Mouse (Mus musculus) midbrain, embryonic 13.5 days (tissue): ENCODE data around the gene Nt5dc3. TPM values are rescaled to one million over a fixed set of nuclear protein-coding genes. Genes with fewer than 3 reads are reported as not detected.

Experiments
- ATAC-seq: fragments of 200-750 bp; cut with Nextera tagmentation; 2 replicates; pipeline ENCODE4 v1.8.0; 2017; ENCODE audit warnings: mild to moderate bottlenecking, moderate TSS enrichment, moderate library complexity
- H3K27ac ChIP-seq: fragments of 300-500 bp; sonication (generic); 2 replicates; pipeline ENCODE4 v1.5.1; 2015; ENCODE audit warnings: inconsistent platforms, mild to moderate bottlenecking, moderate library complexity
- H3K27me3 ChIP-seq: fragments of 300-500 bp; sonication (generic); 2 replicates; pipeline ENCODE4 v1.6.1; 2015; ENCODE audit warnings: mild to moderate bottlenecking, inconsistent platforms
- H3K36me3 ChIP-seq: fragments of 300-500 bp; sonication (generic); 2 replicates; pipeline ENCODE4 v1.6.1; 2015; ENCODE audit warnings: mild to moderate bottlenecking, inconsistent platforms
- H3K4me1 ChIP-seq: fragments of 300-500 bp; sonication (generic); replicated peaks from 2 replicates; pipeline ENCODE4 v1.6.1; 2015; ENCODE audit warnings: inconsistent platforms
- H3K4me2 ChIP-seq: fragments of 300-500 bp; sonication (generic); replicated peaks from 2 replicates; pipeline ENCODE4 v1.6.1; 2015; ENCODE audit warnings: moderate library complexity, mild to moderate bottlenecking, inconsistent platforms
- H3K4me3 ChIP-seq: fragments of 300-500 bp; sonication (generic); replicated peaks from 2 replicates; pipeline ENCODE4 v1.5.1; 2015; ENCODE audit warnings: mild to moderate bottlenecking, inconsistent platforms
- H3K9ac ChIP-seq: fragments of 300-500 bp; sonication (generic); replicated peaks from 2 replicates; pipeline ENCODE4 v1.6.1; 2015; ENCODE audit warnings: mild to moderate bottlenecking, inconsistent platforms
- H3K9me3 ChIP-seq: fragments of 300-500 bp; sonication (generic); 2 replicates; pipeline ENCODE4 v1.6.1; 2016; ENCODE audit warnings: mild to moderate bottlenecking, inconsistent platforms
- WGBS: fragments of 180-500 bp; shearing (Covaris S2); methylation state at CpG from one replicate; pipeline ENCODE4 v1.1.7; 2015; 5-methylcytosine and 5-hydroxymethylcytosine counted together
- polyA plus RNA-seq: library from polyadenylated mRNA; unstranded; fragments of >200 nt; fragmentation: Nextera tagmentation; extraction: Ambion mirVana; gene quantifications from 2 replicates; pipeline ENCODE4 v1.2.1, GENCODE M21; 2015

Nt5dc3 gene
- polyA plus RNA-seq, 1 experiment from 2014 or later, result 5.9 TPM

- no peaks in the 10 kb centered on the region for H3K4me1 ChIP-seq
- no peak for ATAC-seq
- 99% methylated on average over 5 of the region's 5 CpGs for WGBS
- no peak within 1 kb of the TSS for H3K27ac ChIP-seq
- no peak within 1 kb of the TSS for H3K4me2 ChIP-seq
- no peak within 1 kb of the TSS for H3K4me3 ChIP-seq
- H3K36me3 ChIP-seq, result no peaks in the 10 kb centered on the region
- H3K9ac ChIP-seq, result no peak within 1 kb of the TSS
- no peaks in the 10 kb centered on the region for H3K9me3 ChIP-seq
- H3K27me3 ChIP-seq, result no peaks in the 10 kb centered on the region
These were observed 15.1 kb upstream of the Nt5dc3 start, which contains the start of gene Gm49358 for GRCm38 (mm10) chr10:86763672-86764071. Gm49358 (plus strand) TSS chr10:86763972.

GRCm38 (mm10) chr10:86765344-86765966 is 13.3 kb upstream of the Nt5dc3 start:
- no peaks in the 10 kb centered on the region for H3K27me3 ChIP-seq
- 89% methylated on average over 4 of the region's 4 CpGs for WGBS
- no peaks in the 10 kb centered on the region for H3K36me3 ChIP-seq
- no peak overlapping the region for H3K27ac ChIP-seq
- no peaks in the 10 kb centered on the region for H3K9me3 ChIP-seq
- ATAC-seq, result no peak
- H3K4me1 ChIP-seq, result peaks cover 17% of the 10 kb centered on the region
- no peak overlapping the region for H3K4me3 ChIP-seq
- no peak overlapping the region for H3K4me2 ChIP-seq
- no peak overlapping the region for H3K9ac ChIP-seq

DNA sequence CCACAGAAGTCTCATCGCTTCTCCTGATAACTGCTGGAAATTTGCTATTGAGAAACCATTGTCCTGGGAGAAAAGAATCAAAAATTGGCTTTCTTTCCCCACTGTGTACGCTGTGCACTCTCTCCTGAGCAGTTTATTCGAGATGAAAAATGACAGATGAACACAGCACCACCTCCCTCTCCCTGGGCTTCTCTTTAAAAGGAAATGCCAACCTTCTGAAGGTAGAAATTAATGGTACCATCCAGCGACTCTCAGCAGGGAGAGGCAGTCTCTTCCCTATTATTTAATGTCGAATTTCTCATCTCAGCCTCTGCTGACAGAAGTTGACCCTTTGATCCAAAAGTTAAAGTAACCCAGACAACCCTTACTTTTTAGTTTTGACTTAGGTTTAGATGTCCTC is 9.6 kb upstream of the Nt5dc3 start:
- peaks cover 17% of the 10 kb centered on the region for H3K4me1 ChIP-seq
- no peak for ATAC-seq
- H3K9me3 ChIP-seq, result no peaks in the 10 kb centered on the region
- no peak overlapping the region for H3K27ac ChIP-seq
- no peaks in the 10 kb centered on the region for H3K27me3 ChIP-seq
- H3K36me3 ChIP-seq, result no peaks in the 10 kb centered on the region
- H3K4me2 ChIP-seq, result no peak overlapping the region
- WGBS, result 69% methylated on average over 5 of the region's 5 CpGs
- no peak overlapping the region for H3K4me3 ChIP-seq
- H3K9ac ChIP-seq, result no peak overlapping the region

- Histone ChIP-seq H3K27ac (peak overlapping the region; percentile 52), H3K9me3 (no peaks in the 10 kb centered on the region), H3K4me3 (no peak overlapping the region), H3K36me3 (no peaks in the 10 kb centered on the region), H3K27me3 (no peaks in the 10 kb centered on the region), H3K4me1 (peaks cover 17% of the 10 kb centered on the region), H3K4me2 (no peak overlapping the region), H3K9ac (no peak overlapping the region)
- ATAC-seq, result peak; percentile 76
- whole genome bisulfite sequencing, result 24% methylated on average over 4 of the region's 4 CpGs
These were observed 9.0 kb upstream of the Nt5dc3 start for GRCm38 (mm10) chr10:86769797-86770196.

GRCm38 (mm10) chr10:86771701-86772100 is 7.1 kb upstream of the Nt5dc3 start:
- Histone ChIP-seq H3K27ac (no peak overlapping the region), H3K4me2 (no peak overlapping the region)
- WGBS, result 83% methylated on average over 5 of the region's 5 CpGs

GRCm38 (mm10) chr10:86772231-86772631 is 6.6 kb upstream of the Nt5dc3 start:
- WGBS, result 89% methylated on average over 6 of the region's 6 CpGs
- H3K9me3 ChIP-seq, result no peaks in the 10 kb centered on the region
- no peak overlapping the region for H3K4me3 ChIP-seq
- no peak overlapping the region for H3K27ac ChIP-seq
- no peak overlapping the region for H3K9ac ChIP-seq
- H3K4me2 ChIP-seq, result no peak overlapping the region
- peaks cover 17% of the 10 kb centered on the region for H3K4me1 ChIP-seq
- no peaks in the 10 kb centered on the region for H3K36me3 ChIP-seq
- no peaks in the 10 kb centered on the region for H3K27me3 ChIP-seq
- ATAC-seq, result no peak

More at GRCm38 (mm10) chr10:86771701-86772100, 7.1 kb upstream of the Nt5dc3 start:
- Histone ChIP-seq H3K4me1 (peaks cover 17% of the 10 kb centered on the region), H3K9ac (no peak overlapping the region), H3K4me3 (no peak overlapping the region), H3K27me3 (no peaks in the 10 kb centered on the region), H3K36me3 (no peaks in the 10 kb centered on the region), H3K9me3 (no peaks in the 10 kb centered on the region)
- ATAC-seq, result no peak

DNA sequence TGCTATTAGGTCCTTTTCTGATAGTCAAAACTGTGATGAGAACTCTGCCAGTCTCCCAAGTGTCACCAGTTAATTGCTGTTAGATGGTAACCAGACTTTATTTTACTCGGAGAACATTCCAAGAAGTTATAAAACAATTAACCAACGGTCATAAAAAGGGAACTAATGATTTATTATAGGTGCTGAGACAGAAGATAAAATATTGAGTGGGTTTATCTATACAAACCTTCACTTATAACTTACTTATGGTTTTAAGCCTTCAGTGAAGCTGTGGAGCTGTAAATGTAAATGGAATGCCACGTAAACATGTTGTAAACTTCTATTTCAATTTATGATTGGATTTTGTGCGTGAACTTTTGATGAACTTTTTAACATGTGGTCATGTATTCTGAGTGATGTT is 5.4 kb upstream of the Nt5dc3 start:
- WGBS, result 81% methylated on average over 4 of the region's 4 CpGs
- ATAC-seq, result no peak
- Histone ChIP-seq H3K4me1 (peaks cover 24% of the 10 kb centered on the region), H3K9ac (no peak overlapping the region), H3K4me2 (no peak overlapping the region), H3K27ac (no peak overlapping the region), H3K9me3 (no peaks in the 10 kb centered on the region), H3K27me3 (no peaks in the 10 kb centered on the region), H3K36me3 (no peaks in the 10 kb centered on the region), H3K4me3 (no peak overlapping the region)

- 90% methylated on average over 9 of the region's 9 CpGs for WGBS
- no peak overlapping the region for H3K4me2 ChIP-seq
- no peaks in the 10 kb centered on the region for H3K36me3 ChIP-seq
- H3K4me1 ChIP-seq, result peaks cover 14% of the 10 kb centered on the region
- ATAC-seq, result no peak
- no peak overlapping the region for H3K9ac ChIP-seq
- no peak overlapping the region for H3K27ac ChIP-seq
- peaks cover 11% of the 10 kb centered on the region; the same call in 1 of the 2 replicates for H3K27me3 ChIP-seq
- H3K4me3 ChIP-seq, result no peak overlapping the region
- H3K9me3 ChIP-seq, result no peaks in the 10 kb centered on the region
These were observed 2.5 kb upstream of the Nt5dc3 start for GRCm38 (mm10) chr10:86776281-86776680.

DNA sequence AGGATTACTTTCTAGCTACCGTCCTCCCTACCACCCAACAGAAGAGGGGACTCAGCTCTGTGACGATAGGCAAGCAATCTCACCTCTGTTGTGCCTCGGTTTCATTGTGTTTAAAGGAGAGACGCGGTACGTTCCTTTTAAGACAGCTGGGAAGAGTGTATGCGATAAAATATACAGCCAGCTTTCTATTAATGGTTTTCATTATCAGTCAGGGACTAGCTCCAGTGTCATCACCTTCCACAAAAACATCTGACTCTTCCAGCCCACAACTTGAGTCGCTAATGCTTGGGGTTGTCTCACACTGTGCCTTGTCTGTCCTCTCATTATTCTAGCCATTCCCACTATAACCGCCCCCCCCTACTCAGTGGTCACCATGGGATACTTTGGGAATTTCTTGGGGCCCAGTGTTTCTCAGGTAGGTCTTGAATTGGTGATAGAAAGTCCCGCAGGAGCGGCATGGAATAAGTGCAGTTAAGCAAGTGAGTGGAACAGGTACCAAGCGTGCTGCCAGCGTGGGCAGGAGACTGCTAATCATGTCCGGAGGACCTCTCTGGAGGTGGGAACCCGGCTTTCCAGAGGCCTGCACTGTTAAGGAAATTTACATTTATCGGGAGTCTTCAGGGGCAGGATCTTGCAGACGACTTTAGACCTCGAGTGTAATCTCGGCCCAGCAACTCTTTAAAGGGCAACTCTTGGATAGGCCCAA is 1.0 kb upstream of the Nt5dc3 start:
- peaks cover 11% of the 10 kb centered on the region; the same call in 1 of the 2 replicates for H3K27me3 ChIP-seq
- no peaks in the 10 kb centered on the region for H3K9me3 ChIP-seq
- peaks cover 26% of the 10 kb centered on the region for H3K4me1 ChIP-seq
- peak overlapping the region; percentile 62 for H3K4me3 ChIP-seq
- peak overlapping the region; percentile 85 for H3K4me2 ChIP-seq
- WGBS, result 42% methylated on average over 19 of the region's 19 CpGs
- no peak for ATAC-seq
- H3K36me3 ChIP-seq, result no peaks in the 10 kb centered on the region
- H3K27ac ChIP-seq, result no peak overlapping the region
- peak overlapping the region; percentile 73 for H3K9ac ChIP-seq

GRCm38 (mm10) chr10:86779117-86779755 is 431 bp downstream of the Nt5dc3 start:
- H3K27me3 ChIP-seq, result peaks cover 11% of the 10 kb centered on the region; the same call in 1 of the 2 replicates
- H3K27ac ChIP-seq, result peak overlapping the region; percentile 19; the same call in 1 of the 2 replicates
- peak; percentile 44 for ATAC-seq
- peak overlapping the region; percentile 85 for H3K4me2 ChIP-seq
- no peaks in the 10 kb centered on the region for H3K36me3 ChIP-seq
- under 1% methylated on average over 58 of the region's 58 CpGs for WGBS
- peak overlapping the region; percentile 62 for H3K4me3 ChIP-seq
- peak overlapping the region; percentile 73 for H3K9ac ChIP-seq
- peaks cover 30% of the 10 kb centered on the region for H3K4me1 ChIP-seq
- H3K9me3 ChIP-seq, result no peaks in the 10 kb centered on the region

DNA sequence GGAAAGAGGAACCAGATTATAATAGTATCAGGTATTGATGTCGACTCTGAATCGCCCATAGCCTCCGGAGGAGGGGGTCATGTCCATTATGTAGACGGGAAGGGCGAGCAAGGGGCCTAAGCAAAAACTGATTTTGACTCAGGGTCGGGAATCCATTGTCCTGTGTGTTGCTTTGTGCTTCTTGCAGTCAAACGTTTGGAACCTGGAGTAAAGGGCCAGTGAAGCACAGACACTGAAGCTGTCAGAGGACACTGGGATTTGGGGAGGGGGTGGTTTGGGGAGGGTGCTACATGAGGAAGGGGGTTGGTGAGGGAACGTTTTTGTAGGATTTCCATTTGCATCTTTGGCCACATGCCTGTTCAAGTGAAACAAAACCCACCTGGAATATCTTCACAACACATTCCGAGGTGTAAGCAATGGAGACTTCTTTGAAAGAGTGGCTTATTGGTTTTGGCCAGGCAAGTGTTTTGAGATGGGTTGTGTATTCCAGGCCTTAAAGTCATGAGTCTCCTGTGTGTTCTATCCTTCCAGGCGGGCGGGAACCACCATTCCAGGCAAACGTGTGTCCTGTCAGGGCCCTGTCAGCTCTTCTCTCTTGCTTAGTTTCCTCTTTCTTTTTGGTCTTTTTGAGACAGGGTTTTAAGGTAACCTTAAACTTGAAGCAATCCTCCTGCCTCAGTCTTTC is 1.2 kb downstream of the Nt5dc3 start:
- Histone ChIP-seq H3K4me3 (peak overlapping the region; percentile 62), H3K27ac (no peak overlapping the region), H3K27me3 (peaks cover 11% of the 10 kb centered on the region; the same call in 1 of the 2 replicates), H3K4me2 (peak overlapping the region; percentile 85), H3K9ac (peak overlapping the region; percentile 73), H3K36me3 (no peaks in the 10 kb centered on the region), H3K4me1 (peaks cover 30% of the 10 kb centered on the region), H3K9me3 (no peaks in the 10 kb centered on the region)
- ATAC-seq, result no peak
- WGBS, result 21% methylated on average over 12 of the region's 12 CpGs
